Mouse (Mus musculus) MEL (cell line): ENCODE data around the gene Derl2.

ENCODE experiments used
- CTCF ChIP-seq, 3 experiments: IDR thresholded peaks in 2 of 3; conservative IDR thresholded peaks in 1 of 3; 2 replicates each; pipeline ENCODE4 v1.5.1; 2011 to 2012; ENCODE audit warnings: low read length in 3 of 3, low read depth in 2 of 3, mild to moderate bottlenecking in 2 of 3, improper control_type of control experiment in 1 of 3, inconsistent platforms in 1 of 3, mixed read lengths in 1 of 3, moderate library complexity in 1 of 3; ENCODE audit not compliant: control insufficient read depth in 1 of 3, insufficient read depth in 1 of 3, poor library complexity in 1 of 3, severe bottlenecking in 1 of 3
- MYC ChIP-seq: IDR thresholded peaks from 2 replicates; pipeline ENCODE4 v1.6.1; 2011; ENCODE audit warnings: low read depth, mild to moderate bottlenecking, low read length, improper control_type of control experiment, moderate library complexity
- POLR2AphosphoS2 ChIP-seq: IDR thresholded peaks from 2 replicates; pipeline ENCODE4 v1.6.1; 2011; ENCODE audit warnings: low read length, improper control_type of control experiment
- RCOR1 ChIP-seq: IDR thresholded peaks from 2 replicates; pipeline ENCODE4 v1.6.1; 2012; ENCODE audit warnings: low read depth, mild to moderate bottlenecking, inconsistent platforms, low read length, improper control_type of control experiment
- TAL1 ChIP-seq: IDR thresholded peaks from 2 replicates; pipeline ENCODE4 v1.6.1; 2012; ENCODE audit warnings: mild to moderate bottlenecking, inconsistent platforms, low read length, moderate library complexity, mixed read lengths
- UBTF ChIP-seq: IDR thresholded peaks from 2 replicates; pipeline ENCODE4 v1.6.1; 2012; ENCODE audit warnings: low read depth, mild to moderate bottlenecking, inconsistent platforms, low read length, improper control_type of control experiment, moderate library complexity, borderline replicate concordance; ENCODE audit not compliant: insufficient read depth

DNA sequence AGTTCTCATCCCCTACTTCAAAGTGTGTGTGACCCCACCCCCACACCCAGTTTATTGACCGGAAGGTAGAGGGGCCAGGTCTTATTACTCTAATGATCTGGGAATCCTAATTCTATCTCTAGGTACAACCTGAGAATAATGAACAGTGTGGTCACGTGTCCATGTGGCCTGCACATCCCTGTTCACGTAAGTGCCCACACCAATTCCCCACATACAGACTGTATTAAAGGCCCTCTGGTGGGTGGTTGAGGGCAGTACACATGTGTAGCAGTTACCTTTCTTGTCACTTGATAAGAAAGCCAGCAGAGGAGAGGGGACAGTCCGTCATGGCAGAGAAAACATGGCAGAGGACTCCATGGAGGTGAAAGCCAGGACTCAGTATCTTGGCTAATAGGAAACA, 45.7 kb downstream of the Derl2 start:
- TF ChIP-seq CTCF (IDR thresholded peaks at IDR 0.05 in 2 of 3, conservative IDR thresholded peaks at IDR 0.05 in 1 of 3; ENCODE audit: control insufficient read depth in 1 of 3, insufficient read depth in 1 of 3, low read depth in 2 of 3, low read length in 3 of 3, poor library complexity in 1 of 3, severe bottlenecking in 1 of 3) (peak; percentile 29 to 60 (median 57)), TAL1 (no peak), MYC (0 out of 2 replicates have a peak, but pooled peaks have one; percentile 52), UBTF (no peak), POLR2AphosphoS2 (no peak), RCOR1 (no peak)
